Mouse (Mus musculus) cerebellum, adult 2 months (tissue): ENCODE data around the gene Cox10.

Experiments
- CTCF ChIP-seq: fragments of 200-500 bp; IDR thresholded peaks from 2 replicates; pipeline ENCODE4 v1.5.1; 2011; ENCODE audit warnings: low read depth, mild to moderate bottlenecking, control low read depth, low read length, moderate library complexity, borderline replicate concordance; ENCODE audit not compliant: insufficient read depth
- POLR2A ChIP-seq: fragments of 200-500 bp; IDR thresholded peaks from 2 replicates; pipeline ENCODE4 v1.6.1; 2011; ENCODE audit warnings: low read length, control low read depth, borderline replicate concordance; ENCODE audit not compliant: insufficient read depth

DNA sequence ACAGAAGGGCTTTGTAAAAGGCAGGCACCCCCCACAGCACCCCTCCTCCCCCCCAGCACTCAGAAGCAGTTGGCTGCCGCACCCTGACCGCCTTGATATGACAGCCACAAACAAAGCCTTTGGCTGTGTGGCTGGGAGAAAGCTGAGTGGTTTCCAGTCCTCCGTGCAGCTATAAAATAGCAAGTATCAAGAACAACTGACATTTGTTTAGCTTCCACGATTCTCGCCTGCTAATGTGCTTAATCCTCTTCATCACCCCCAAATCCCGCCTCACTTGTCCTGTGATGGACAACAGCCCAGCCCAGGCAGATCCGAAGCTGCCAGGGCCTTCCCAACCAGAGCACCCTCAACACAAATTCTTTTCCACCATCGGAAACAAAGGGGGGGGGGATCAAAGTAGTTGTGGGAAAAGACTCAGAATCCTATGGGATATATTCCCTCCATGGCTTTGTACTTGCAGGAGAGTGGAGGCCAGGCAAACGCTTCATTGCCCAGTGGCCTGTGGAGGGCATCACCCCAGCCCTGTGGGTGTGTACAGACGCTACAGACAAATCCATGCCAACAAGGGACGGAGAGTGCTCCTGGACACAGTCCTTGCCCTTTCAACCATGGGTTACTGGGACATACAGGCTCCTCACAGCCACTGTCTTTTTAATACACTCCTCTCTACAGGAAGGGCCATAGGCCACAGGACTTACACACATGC, 109.9 kb downstream of the Cox10 start:
- TF ChIP-seq CTCF (no peak), POLR2A (no peak)
